Comparison of ENCODE assay signal across 23 mouse cellular contexts in genomic region chr4:64928553-64928952, GRCm38 (mm10).
A peak's percentile ranks its signal among the peaks of the same experiment; 100 is the strongest.
DNase-seq lines count a peak whose midpoint lies in the region; ATAC-seq lines count a peak whose summit lies in the region.
"Had no signal": no experiment of that assay in that cellular context is flagged by ENCODE, and none has a peak within 500 bp of the region (broad histone marks: within the 10 kb centered on the region; RNA-seq: fewer than 3 reads in every experiment).

No protein-coding gene starts in this region.

- WGBS in limb, embryonic 12.5 days: 38% methylated on average over 2 of the region's 2 CpGs
- 76% methylated on average over 2 of the region's 2 CpGs for WGBS in limb, embryonic 10.5 days

- no peak overlapping the region for H3K4me2 ChIP-seq in limb, embryonic 12.5 days
- H3K4me2 ChIP-seq: embryonic facial prominence, embryonic 13.5 days; forebrain, embryonic 13.5 days; forebrain, embryonic 15.5 days had no signal

- H3K4me3 ChIP-seq in limb, embryonic 12.5 days (replicated peaks): no peak overlapping the region
- H3K4me3 ChIP-seq in limb, embryonic 10.5 days: no peak overlapping the region
- H3K4me3 ChIP-seq: embryonic facial prominence, embryonic 13.5 days; forebrain, embryonic 13.5 days; forebrain, embryonic 15.5 days had no signal

- ATAC-seq in frontal cortex, adult (ENCODE audit: low TSS enrichment): peak; percentile 41; the same call in 1 of the 2 replicates
- peak; percentile 63; the same call in 1 of the 2 replicates for ATAC-seq in limb, embryonic 12.5 days (ENCODE audit: insufficient number of reproducible peaks, insufficient read depth, low FRiP score, low TSS enrichment, low read depth)
- ATAC-seq: activated CD4-positive, CD25-positive, alpha-beta regulatory T cell, adult 4 months; CD4-positive, CD25-positive, alpha-beta regulatory T cell, adult 4 months; forebrain, embryonic 13.5 days; forebrain, embryonic 15.5 days; forebrain, postnatal 0 days; Patski had no signal

- peak; percentile 2 for DNase-seq in embryo, embryonic 11 days
- DNase-seq in embryo, embryonic 10.5 days (ENCODE audit: low spot score): no peak
- DNase-seq in frontal cortex, postnatal 14 days (ENCODE audit: low spot score in 2 of 2): no peak
- no peak for DNase-seq in limb, embryonic 10.5 days (ENCODE audit: low spot score)
- no peak for DNase-seq in heart, postnatal 4 days
- DNase-seq: adrenal gland, adult 8-10 months; adrenal gland, postnatal 14 days; adrenal gland, postnatal 36 days; B cell, adult 2 months; cerebellum, adult 11-12 months; cerebellum, adult 2 months; cerebellum, adult 9-10 months; forebrain, postnatal 0 days had no signal

- no peaks in the 10 kb centered on the region for H3K27me3 ChIP-seq in limb, embryonic 12.5 days
- no peaks in the 10 kb centered on the region for H3K27me3 ChIP-seq in limb, embryonic 10.5 days (ENCODE audit: low read depth, poor library complexity, severe bottlenecking)
- H3K27me3 ChIP-seq: CH12.LX; embryonic facial prominence, embryonic 13.5 days; forebrain, embryonic 13.5 days; forebrain, embryonic 15.5 days; Patski had no signal

- no peak overlapping the region for H3K9ac ChIP-seq in limb, embryonic 12.5 days (replicated peaks)
- H3K9ac ChIP-seq: embryonic facial prominence, embryonic 13.5 days; forebrain, embryonic 13.5 days; forebrain, embryonic 15.5 days; forebrain, postnatal 0 days had no signal

- H3K36me3 ChIP-seq in limb, embryonic 12.5 days: no peaks in the 10 kb centered on the region
- no peaks in the 10 kb centered on the region for H3K36me3 ChIP-seq in limb, embryonic 10.5 days
- H3K36me3 ChIP-seq: embryonic facial prominence, embryonic 13.5 days; forebrain, embryonic 15.5 days; G1E had no signal

- no peak overlapping the region for H3K27ac ChIP-seq in limb, embryonic 12.5 days
- H3K27ac ChIP-seq in limb, embryonic 10.5 days: no peak overlapping the region
- H3K27ac ChIP-seq: embryonic facial prominence, embryonic 13.5 days; forebrain, embryonic 13.5 days; forebrain, embryonic 15.5 days had no signal

- 0 out of 2 replicates have a peak, but pooled peaks cover 3% of the 10 kb centered on the region for H3K4me1 ChIP-seq in limb, embryonic 12.5 days (replicated peaks)
- peaks cover 4% of the 10 kb centered on the region; the same call in 1 of the 2 replicates for H3K4me1 ChIP-seq in limb, embryonic 10.5 days
- H3K4me1 ChIP-seq: embryonic facial prominence, embryonic 13.5 days; forebrain, embryonic 13.5 days; forebrain, embryonic 15.5 days had no signal

- H3K9me3 ChIP-seq in limb, embryonic 12.5 days: no peaks in the 10 kb centered on the region
- no peaks in the 10 kb centered on the region for H3K9me3 ChIP-seq in limb, embryonic 10.5 days (replicated peaks)
- H3K9me3 ChIP-seq: embryonic facial prominence, embryonic 13.5 days; forebrain, embryonic 13.5 days; forebrain, embryonic 15.5 days; G1E had no signal
